Mouse (Mus musculus) cortical plate, adult 2 months (tissue): Measurements from ENCODE around the gene Med12l.

Source experiments
- CTCF ChIP-seq: fragments of 200-500 bp; IDR thresholded peaks from 2 replicates; pipeline ENCODE4 v1.5.1; 2011; ENCODE audit warnings: mild to moderate bottlenecking, control low read depth, low read length; ENCODE audit not compliant: insufficient read depth; ENCODE audit errors: extremely low read depth
- POLR2A ChIP-seq: fragments of 200-500 bp; IDR thresholded peaks from 2 replicates; pipeline ENCODE4 v1.6.1; 2011; ENCODE audit warnings: mild to moderate bottlenecking, low read length, control low read depth; ENCODE audit not compliant: insufficient read depth; ENCODE audit errors: extremely low read depth

- no peak for TF ChIP-seq CTCF
- no peak for TF ChIP-seq POLR2A
These were observed 92.9 kb downstream of the Med12l start for GRCm38 (mm10) chr3:59098540-59098939.
